Mouse (Mus musculus) CH12.LX (cell line): ENCODE results near the gene Smim27. TPM values are rescaled to one million over a fixed set of nuclear protein-coding genes. Genes with fewer than 3 reads are reported as not detected.
A peak's percentile ranks its signal among the peaks of the same experiment; 100 is the strongest.

Source experiments
- DNase-seq: peaks from one replicate; pipeline ENCODE4 v3.0.0-alpha.2; 2013; ENCODE audit errors: extremely low read depth
- H3K27ac ChIP-seq: 2 replicates; pipeline ENCODE4 v1.5.1; 2012; ENCODE audit warnings: low read depth, mild to moderate bottlenecking, control low read depth, moderate library complexity; ENCODE audit not compliant: insufficient read depth
- H3K27me3 ChIP-seq: replicated peaks from 2 replicates; pipeline ENCODE3; 2012; ENCODE audit warnings: inconsistent platforms
- H3K36me3 ChIP-seq, 2 experiments: replicated peaks in 1 of 2; 2 replicates each; pipeline versions ENCODE3 to v1.6.1; 2012; ENCODE audit warnings: inconsistent platforms in 1 of 2, low read length in 1 of 2, mild to moderate bottlenecking in 1 of 2, mixed read lengths in 1 of 2, moderate library complexity in 1 of 2; ENCODE audit not compliant: control insufficient read depth in 1 of 2, insufficient read depth in 1 of 2
- H3K4me1 ChIP-seq, 2 experiments: 2 replicates each; pipeline ENCODE4 v1.6.1; 2012; ENCODE audit warnings: inconsistent platforms in 1 of 2, moderate library complexity in 1 of 2; ENCODE audit not compliant: insufficient read depth in 2 of 2, control insufficient read depth in 1 of 2
- H3K4me2 ChIP-seq: 2 replicates; pipeline ENCODE4 v1.6.1; 2012; ENCODE audit warnings: low read depth, mild to moderate bottlenecking, control low read depth; ENCODE audit not compliant: poor library complexity, insufficient read depth, severe bottlenecking
- H3K4me3 ChIP-seq, 3 experiments: fragments of 150-350 bp in 1 of 3; sonication (generic) in 1 of 3; replicated peaks in 1 of 3; 2 replicates each; pipeline versions ENCODE3 to v1.5.1; 2011 to 2012; ENCODE audit warnings: low read depth in 2 of 3, low read length in 2 of 3, mild to moderate bottlenecking in 2 of 3, moderate library complexity in 2 of 3, control low read depth in 1 of 3, improper control_type of control experiment in 1 of 3, inconsistent platforms in 1 of 3, mixed read lengths in 1 of 3; ENCODE audit not compliant: poor library complexity in 1 of 3
- H3K79me2 ChIP-seq: replicated peaks from 2 replicates; pipeline ENCODE4 v1.6.1; 2012; ENCODE audit warnings: mild to moderate bottlenecking, moderate library complexity; ENCODE audit not compliant: control insufficient read depth, poor library complexity, insufficient read depth, severe bottlenecking; ENCODE audit errors: extremely low read depth
- H3K9ac ChIP-seq: 2 replicates; pipeline ENCODE4 v1.6.1; 2012; ENCODE audit warnings: low read depth, mild to moderate bottlenecking, control low read depth, moderate library complexity; ENCODE audit not compliant: insufficient read depth
- H3K9me3 ChIP-seq: replicated peaks from 2 replicates; pipeline ENCODE3; 2012; ENCODE audit warnings: low read length, inconsistent platforms, mixed read lengths
- BHLHE40 ChIP-seq: IDR thresholded peaks from 2 replicates; pipeline ENCODE4 v1.6.1; 2011; ENCODE audit warnings: mild to moderate bottlenecking, low read depth, low read length, improper control_type of control experiment
- CHD1 ChIP-seq: IDR thresholded peaks from 2 replicates; pipeline ENCODE4 v1.6.1; 2012; ENCODE audit warnings: low read depth, low read length, improper control_type of control experiment, inconsistent platforms
- CHD2 ChIP-seq: IDR thresholded peaks from 2 replicates; pipeline ENCODE4 v1.6.1; 2011; ENCODE audit warnings: low read length, improper control_type of control experiment
- CTCF ChIP-seq, 2 experiments: IDR thresholded peaks in 1 of 2; conservative IDR thresholded peaks in 1 of 2; 2 replicates each; pipeline ENCODE4 v1.5.1; 2011 to 2012; ENCODE audit warnings: low read depth in 2 of 2, low read length in 2 of 2, improper control_type of control experiment in 1 of 2, inconsistent platforms in 1 of 2, mild to moderate bottlenecking in 1 of 2, moderate library complexity in 1 of 2
- ELF1 ChIP-seq: IDR thresholded peaks from 2 replicates; pipeline ENCODE4 v1.6.1; 2014; ENCODE audit warnings: low read depth, mild to moderate bottlenecking, inconsistent platforms, low read length, improper control_type of control experiment
- ETS1 ChIP-seq: conservative IDR thresholded peaks from 2 replicates; pipeline ENCODE4 v1.6.1; 2012; ENCODE audit warnings: low read depth, mild to moderate bottlenecking, inconsistent platforms, low read length, improper control_type of control experiment, moderate library complexity
- GABPA ChIP-seq: IDR thresholded peaks from 2 replicates; pipeline ENCODE4 v1.6.1; 2012; ENCODE audit warnings: low read depth, low read length, improper control_type of control experiment, inconsistent platforms; ENCODE audit not compliant: insufficient replicate concordance
- HCFC1 ChIP-seq: IDR thresholded peaks from 2 replicates; pipeline ENCODE4 v1.6.1; 2012; ENCODE audit warnings: low read depth, mild to moderate bottlenecking, inconsistent platforms, low read length, improper control_type of control experiment
- IRF4 ChIP-seq: IDR thresholded peaks from 2 replicates; pipeline ENCODE4 v1.6.1; 2014; ENCODE audit warnings: low read depth, mild to moderate bottlenecking, inconsistent platforms, low read length, improper control_type of control experiment
- MAX ChIP-seq: IDR thresholded peaks from 2 replicates; pipeline ENCODE4 v1.6.1; 2011; ENCODE audit warnings: low read length, improper control_type of control experiment
- MAZ ChIP-seq: IDR thresholded peaks from 2 replicates; pipeline ENCODE4 v1.6.1; 2012; ENCODE audit warnings: low read depth, mild to moderate bottlenecking, inconsistent platforms, low read length, improper control_type of control experiment, moderate library complexity
- MXI1 ChIP-seq: IDR thresholded peaks from 2 replicates; pipeline ENCODE4 v1.6.1; 2011; ENCODE audit warnings: mild to moderate bottlenecking, low read depth, low read length, improper control_type of control experiment
- POLR2A ChIP-seq: IDR thresholded peaks from 2 replicates; pipeline ENCODE4 v1.6.1; 2011; ENCODE audit warnings: low read depth, mild to moderate bottlenecking, improper control_type of control experiment, low read length
- RAD21 ChIP-seq: IDR thresholded peaks from 2 replicates; pipeline ENCODE4 v1.6.1; 2011; ENCODE audit warnings: low read depth, mild to moderate bottlenecking, low read length, improper control_type of control experiment, moderate library complexity
- SIN3A ChIP-seq: IDR thresholded peaks from 2 replicates; pipeline ENCODE4 v1.6.1; 2012; ENCODE audit warnings: low read length, improper control_type of control experiment, inconsistent platforms
- TBP ChIP-seq: conservative IDR thresholded peaks from 2 replicates; pipeline ENCODE4 v1.6.1; 2011; ENCODE audit warnings: low read depth, low read length, improper control_type of control experiment
- TCF12 ChIP-seq: IDR thresholded peaks from 2 replicates; pipeline ENCODE4 v1.6.1; 2014; ENCODE audit warnings: low read depth, mild to moderate bottlenecking, inconsistent platforms, low read length, improper control_type of control experiment
- ZC3H11A ChIP-seq: IDR thresholded peaks from 2 replicates; pipeline ENCODE4 v1.6.1; 2012; ENCODE audit warnings: low read depth, mild to moderate bottlenecking, inconsistent platforms, low read length, improper control_type of control experiment
- ZKSCAN1 ChIP-seq: IDR thresholded peaks from 2 replicates; pipeline ENCODE4 v1.6.1; 2012; ENCODE audit warnings: low read depth, inconsistent platforms, low read length, improper control_type of control experiment, borderline replicate concordance
- dilution Hi-C: fragments of 300-500 bp; cut with MboI; formaldehyde crosslinking; loops from 2 replicates; pipeline ENCODE4 v1.14.3; 2020; ENCODE audit warnings: low sequenced_read_pairs; ENCODE audit not compliant: extremely low pct_unique_long_range_greater_than_20kb, extremely low pct_ligation_motif_present
- in situ Hi-C: fragments of 300-500 bp; cut with MboI; formaldehyde crosslinking; loops from 3 replicates; pipeline ENCODE4 v1.14.3; 2019; ENCODE audit warnings: low sequenced_read_pairs, low pct_ligation_motif_present, low pct_unique_long_range_greater_than_20kb, mixed read lengths
- polyA plus RNA-seq: library from polyadenylated mRNA; unstranded; fragments of >175 nt; gene quantifications from 2 replicates; pipeline ENCODE4 v1.2.1, GENCODE M21; 2012; ENCODE audit warnings: low read depth; ENCODE audit not compliant: insufficient read length
- total RNA-seq, 2 experiments: library from RNA; depleted of rRNA; stranded (reverse); fragments of 300-350 nt in 1 of 2; fragments of >200 nt in 1 of 2; gene quantifications; 2 replicates each; pipeline ENCODE4 v1.2.3; 2012 to 2014

Smim27 gene
- total and polyA plus RNA-seq, 3 experiments: 1.6 to 9.7 (median 6.5) TPM

- no peak within 1 kb of the TSS; the same call in 1 of the 2 replicates for H3K27ac ChIP-seq
- no peak for DNase-seq
- in situ Hi-C loops: no loop called here
These were observed 29.7 kb upstream of the Smim27 start, which contains the start of gene Ddx58 for GRCm38 (mm10) chr4:40239409-40240271. Gene Ddx58, minus strand, starts transcription at chr4:40239828.

GRCm38 (mm10) chr4:40240272-40240744, 29.1 kb upstream of the Smim27 start:
- H3K4me3 ChIP-seq: peak overlapping the region in 2 of 3 experiments; percentile 57 to 67
- dilution Hi-C loops (no loop called here), in situ Hi-C loops (no loop called here)
- no peaks in the 10 kb centered on the region for H3K9me3 ChIP-seq
- H3K9ac ChIP-seq: no peak overlapping the region
- H3K79me2 ChIP-seq: no peaks in the 10 kb centered on the region
- no peak for DNase-seq
- H3K36me3 ChIP-seq: peaks cover 0 to under 1% of the 10 kb centered on the region in 2 experiments
- TF ChIP-seq TCF12 (no peak), SIN3A (no peak), ZKSCAN1 (no peak), RAD21 (no peak)
- no peaks in the 10 kb centered on the region for H3K27me3 ChIP-seq
- peaks cover 7 to 38% of the 10 kb centered on the region in 2 experiments; a peak in 3 of 4 replicates for H3K4me1 ChIP-seq
- H3K27ac ChIP-seq: no peak overlapping the region
- peak overlapping the region; percentile 94; the same call in 1 of the 2 replicates for H3K4me2 ChIP-seq

More at GRCm38 (mm10) chr4:40239409-40240271, 29.7 kb upstream of the Smim27 start, which contains the start of gene Ddx58:
- no peak for TF ChIP-seq CTCF (conservative IDR thresholded peaks at IDR 0.05 in 1 of 2, IDR thresholded peaks at IDR 0.05 in 1 of 2; ENCODE audit: low read depth in 2 of 2, low read length in 2 of 2)
- TF ChIP-seq MAX: 0 out of 2 replicates have a peak, but pooled peaks have one; percentile 22
- peak; percentile 54; the same call in 1 of the 2 replicates for TF ChIP-seq IRF4
- TF ChIP-seq ETS1: no peak
- TF ChIP-seq ELF1: no peak
- TF ChIP-seq ZC3H11A: no peak
- TF ChIP-seq HCFC1: no peak
- 0 out of 2 replicates have a peak, but pooled peaks have one; percentile 28 for TF ChIP-seq MAZ
- TF ChIP-seq POLR2A: no peak
- TF ChIP-seq GABPA: no peak
- TF ChIP-seq MXI1: peak; percentile 43; the same call in 1 of the 2 replicates
- no peak for TF ChIP-seq BHLHE40
- TF ChIP-seq CHD1: no peak
- no peak for TF ChIP-seq CHD2
- TF ChIP-seq TBP: no peak
- Histone ChIP-seq H3K4me3 (peak within 1 kb of the TSS; percentile 57 to 75 (median 67)), H3K36me3 (peaks cover 0 to 6% of the 10 kb centered on the region in 2 experiments), H3K27me3 (no peaks in the 10 kb centered on the region), H3K9me3 (no peaks in the 10 kb centered on the region), H3K9ac (peak within 1 kb of the TSS; percentile 82), H3K79me2 (no peaks in the 10 kb centered on the region), H3K4me2 (peak within 1 kb of the TSS; percentile 94), H3K4me1 (peaks cover 7 to 36% of the 10 kb centered on the region in 2 experiments; a peak in 3 of 4 replicates)
- dilution Hi-C loops: no loop called here
